Mouse (Mus musculus): ENCODE measurements around the gene Ralgapb. TPM values are rescaled to one million over a fixed set of nuclear protein-coding genes. Genes with fewer than 3 reads are reported as not detected.
A peak's percentile ranks its signal among the peaks of the same experiment; 100 is the strongest.

Gene Ralgapb
- polyA plus RNA-seq (2015; fragmentation: Nextera tagmentation; extraction: Ambion mirVana), result 22.1 and 23.5 TPM in 2 replicates

DNA sequence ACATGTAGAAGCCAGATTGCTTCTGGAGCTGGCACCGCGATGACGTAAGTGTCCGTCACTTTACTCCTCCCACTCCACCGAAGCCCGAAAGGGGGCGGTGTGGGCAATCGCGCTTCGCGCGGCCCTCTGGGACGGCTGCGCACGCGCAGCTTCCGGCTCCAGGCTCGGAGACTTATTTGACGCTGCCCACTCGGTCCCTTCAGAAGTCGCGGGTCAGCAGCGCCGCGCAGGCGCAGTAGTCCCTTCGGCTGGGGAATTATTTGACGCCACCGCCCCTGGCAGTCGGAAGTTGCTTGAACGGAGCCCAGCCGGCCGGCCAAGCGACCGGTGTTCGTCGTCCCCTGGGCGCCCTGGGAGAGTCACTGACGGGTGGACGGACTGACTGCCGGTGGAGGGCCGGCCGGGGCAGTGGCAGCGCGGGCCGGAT, at the start of gene Ralgapb:
Ralgapb (plus strand) TSS at position 254 of the 427 bp plus-strand sequence.
- H3K4me1 ChIP-seq (replicated peaks), result peaks cover 32% of the 10 kb centered on the region
- peak; percentile 86 for ATAC-seq (ENCODE audit: low read depth)
- H3K9ac ChIP-seq, result peak within 1 kb of the TSS; percentile 94
- under 1% methylated on average over 46 of the region's 46 CpGs for WGBS
- peak within 1 kb of the TSS; percentile 95 for H3K27ac ChIP-seq (replicated peaks)
- no peaks in the 10 kb centered on the region for H3K9me3 ChIP-seq
- no peaks in the 10 kb centered on the region for H3K36me3 ChIP-seq
- peak within 1 kb of the TSS; percentile 95 for H3K4me3 ChIP-seq
- H3K4me2 ChIP-seq, result peak within 1 kb of the TSS; percentile 94
- no peaks in the 10 kb centered on the region for H3K27me3 ChIP-seq

GRCm38 (mm10) chr2:158360873-158361677, 48.6 kb upstream of the Ralgapb start:
- Histone ChIP-seq H3K4me2 (peak overlapping the region; percentile 90), H3K36me3 (peaks cover 41% of the 10 kb centered on the region), H3K9ac (peak overlapping the region; percentile 95), H3K27me3 (no peaks in the 10 kb centered on the region), H3K4me3 (peak overlapping the region; percentile 91), H3K4me1 (replicated peaks) (peaks cover 34% of the 10 kb centered on the region), H3K9me3 (no peaks in the 10 kb centered on the region), H3K27ac (replicated peaks) (peak overlapping the region; percentile 82)
- peak; percentile 90 for ATAC-seq (ENCODE audit: low read depth)
- WGBS, result under 1% methylated on average over 41 of the region's 41 CpGs

- Histone ChIP-seq H3K4me2 (peak overlapping the region; percentile 90), H3K27me3 (no peaks in the 10 kb centered on the region), H3K27ac (replicated peaks) (peak overlapping the region; percentile 82), H3K4me3 (peak overlapping the region; percentile 91), H3K9ac (no peak overlapping the region), H3K9me3 (no peaks in the 10 kb centered on the region), H3K36me3 (peaks cover 34% of the 10 kb centered on the region), H3K4me1 (replicated peaks) (peaks cover 34% of the 10 kb centered on the region)
- 41% methylated on average over 8 of the region's 8 CpGs for WGBS
- peak; percentile 51; the same call in 1 of the 2 replicates for ATAC-seq (ENCODE audit: low read depth)
Observed at GRCm38 (mm10) chr2:158361678-158362320, 47.8 kb upstream of the Ralgapb start.

- H3K27me3 ChIP-seq, result no peaks in the 10 kb centered on the region
- H3K27ac ChIP-seq (replicated peaks), result no peak overlapping the region
- H3K36me3 ChIP-seq, result peaks cover 10% of the 10 kb centered on the region
- H3K9ac ChIP-seq, result no peak overlapping the region
- H3K9me3 ChIP-seq, result no peaks in the 10 kb centered on the region
- no peak overlapping the region for H3K4me3 ChIP-seq
- H3K4me2 ChIP-seq, result no peak overlapping the region
- 82% methylated on average over 4 of the region's 4 CpGs for WGBS
- H3K4me1 ChIP-seq (replicated peaks), result peaks cover 20% of the 10 kb centered on the region
- ATAC-seq (ENCODE audit: low read depth), result no peak
Observed at GRCm38 (mm10) chr2:158364175-158364574, 45.5 kb upstream of the Ralgapb start.

DNA sequence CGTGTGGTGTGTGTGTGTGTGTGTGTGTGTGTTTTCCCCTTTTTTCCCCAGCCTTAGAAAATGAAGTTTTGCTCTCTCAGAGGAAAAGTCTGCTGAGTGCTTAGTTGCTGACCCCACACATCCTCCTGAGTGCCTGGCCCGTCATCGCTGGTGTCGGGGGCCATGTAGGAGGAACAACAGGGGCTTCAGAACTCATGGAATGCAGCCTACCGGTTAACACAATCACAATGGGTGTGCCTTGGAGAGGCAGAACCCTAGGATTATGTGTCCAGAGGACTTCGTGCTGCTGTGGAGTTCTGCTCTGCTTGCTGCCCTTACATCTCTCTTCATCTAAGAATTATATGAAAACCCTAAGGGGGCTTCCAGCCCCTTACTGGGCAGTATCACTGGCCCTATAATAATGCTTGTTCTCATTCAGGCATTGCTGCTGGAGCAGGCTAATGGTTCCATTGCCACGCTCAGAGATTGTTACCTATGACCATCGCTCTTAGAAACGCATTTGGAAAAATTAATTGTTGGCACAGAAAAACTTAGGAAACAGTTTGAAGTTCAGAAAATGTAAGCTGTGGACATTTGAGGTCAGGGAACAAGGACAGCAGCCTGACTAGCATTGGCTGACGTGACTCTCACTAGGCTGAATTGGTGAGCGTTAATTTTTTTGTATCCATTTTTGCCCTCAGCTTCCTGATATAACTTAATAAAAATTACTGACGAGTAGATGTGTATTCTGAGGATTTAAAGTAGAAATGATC, 44.4 kb upstream of the Ralgapb start:
- H3K27ac ChIP-seq (replicated peaks), result no peak overlapping the region
- H3K4me3 ChIP-seq, result no peak overlapping the region
- peaks cover 9% of the 10 kb centered on the region for H3K4me1 ChIP-seq (replicated peaks)
- no peaks in the 10 kb centered on the region for H3K27me3 ChIP-seq
- no peaks in the 10 kb centered on the region for H3K9me3 ChIP-seq
- no peak overlapping the region for H3K4me2 ChIP-seq
- H3K9ac ChIP-seq, result no peak overlapping the region
- H3K36me3 ChIP-seq, result no peaks in the 10 kb centered on the region
- no peak for ATAC-seq (ENCODE audit: low read depth)
- 77% methylated on average over 12 of the region's 12 CpGs for WGBS

GRCm38 (mm10) chr2:158367654-158368053, 42.0 kb upstream of the Ralgapb start:
- H3K9ac ChIP-seq, result no peak overlapping the region
- H3K27me3 ChIP-seq, result no peaks in the 10 kb centered on the region
- no peaks in the 10 kb centered on the region for H3K9me3 ChIP-seq
- no peak for ATAC-seq (ENCODE audit: low read depth)
- no peaks in the 10 kb centered on the region for H3K4me1 ChIP-seq (replicated peaks)
- H3K36me3 ChIP-seq, result no peaks in the 10 kb centered on the region
- no peak overlapping the region for H3K4me3 ChIP-seq
- no peak overlapping the region for H3K27ac ChIP-seq (replicated peaks)
- 91% methylated on average over 5 of the region's 5 CpGs for WGBS
- H3K4me2 ChIP-seq, result no peak overlapping the region

GRCm38 (mm10) chr2:158368313-158368712, 41.3 kb upstream of the Ralgapb start:
- WGBS, result 95% methylated on average over 8 of the region's 8 CpGs

DNA sequence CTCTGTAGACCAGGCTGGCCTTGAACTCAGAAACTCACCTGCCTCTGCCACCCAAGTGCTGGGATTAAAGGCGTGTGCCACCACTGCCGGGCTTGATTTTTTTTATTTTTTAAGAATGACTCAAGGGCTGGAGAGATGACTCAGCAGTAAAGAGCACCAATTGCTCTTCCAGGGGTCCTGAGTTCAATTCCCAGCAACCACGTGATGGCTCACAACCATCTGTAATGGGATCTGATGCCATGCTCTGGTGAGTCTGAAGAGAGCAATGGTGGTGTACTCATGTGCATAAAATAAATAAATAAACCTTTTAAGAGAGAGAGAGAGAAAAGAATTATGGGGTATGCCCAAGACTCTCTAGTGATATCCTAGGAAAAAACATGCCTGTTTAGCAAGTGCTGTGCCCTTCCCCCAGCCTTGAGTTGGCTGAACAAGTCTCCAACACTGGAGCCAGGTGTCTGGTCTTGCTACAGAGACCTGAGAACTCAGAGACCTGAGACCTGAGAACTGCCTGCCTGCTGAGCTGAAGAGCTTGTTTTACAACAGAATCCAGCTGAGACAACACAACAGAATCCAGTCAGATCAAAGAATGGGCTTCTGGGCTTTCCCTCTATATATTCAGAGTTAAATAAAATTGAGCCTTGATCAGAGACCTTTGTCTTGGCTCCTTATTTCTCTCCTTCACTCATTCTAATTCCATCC, 40.0 kb upstream of the Ralgapb start:
- Histone ChIP-seq H3K4me3 (no peak overlapping the region), H3K9ac (no peak overlapping the region), H3K36me3 (no peaks in the 10 kb centered on the region), H3K4me1 (replicated peaks) (no peaks in the 10 kb centered on the region), H3K27me3 (peaks cover 12% of the 10 kb centered on the region), H3K9me3 (no peaks in the 10 kb centered on the region), H3K27ac (replicated peaks) (no peak overlapping the region), H3K4me2 (no peak overlapping the region)
- no peak for ATAC-seq (ENCODE audit: low read depth)
- WGBS, result 80% methylated on average over 3 of the region's 3 CpGs

More at GRCm38 (mm10) chr2:158368313-158368712, 41.3 kb upstream of the Ralgapb start:
- Histone ChIP-seq H3K9ac (no peak overlapping the region), H3K4me1 (replicated peaks) (no peaks in the 10 kb centered on the region), H3K4me3 (no peak overlapping the region), H3K27me3 (peaks cover under 1% of the 10 kb centered on the region; the same call in 1 of the 2 replicates), H3K4me2 (no peak overlapping the region), H3K9me3 (no peaks in the 10 kb centered on the region), H3K36me3 (no peaks in the 10 kb centered on the region), H3K27ac (replicated peaks) (no peak overlapping the region)
- no peak for ATAC-seq (ENCODE audit: low read depth)

DNA sequence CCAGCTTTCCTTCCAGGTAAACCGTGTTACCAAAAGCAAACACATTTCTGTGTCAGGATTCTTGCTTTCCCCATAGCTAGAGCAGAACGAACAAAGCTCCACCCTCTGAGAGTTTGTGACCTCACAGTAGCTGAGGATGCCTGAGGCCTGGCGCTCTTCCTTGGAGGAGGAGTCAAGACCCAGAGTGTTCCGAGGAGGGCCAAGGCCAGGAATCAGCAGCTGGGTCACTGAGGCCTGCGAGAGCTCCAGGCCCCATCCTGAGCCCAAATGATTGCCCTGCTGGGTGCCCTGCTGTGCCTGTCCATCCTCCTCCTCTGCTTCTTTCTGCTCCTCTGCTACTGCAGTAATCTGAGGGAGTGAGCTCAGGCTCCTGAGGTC, 39.5 kb upstream of the Ralgapb start:
- no peaks in the 10 kb centered on the region for H3K9me3 ChIP-seq
- no peak overlapping the region for H3K4me2 ChIP-seq
- no peak overlapping the region for H3K4me3 ChIP-seq
- 14% methylated on average over 5 of the region's 5 CpGs for whole genome bisulfite sequencing
- peaks cover 3% of the 10 kb centered on the region; the same call in 1 of the 2 replicates for H3K4me1 ChIP-seq (replicated peaks)
- H3K27ac ChIP-seq (replicated peaks), result no peak overlapping the region
- H3K27me3 ChIP-seq, result peaks cover 18% of the 10 kb centered on the region
- no peaks in the 10 kb centered on the region for H3K36me3 ChIP-seq
- no peak overlapping the region for H3K9ac ChIP-seq
- ATAC-seq (ENCODE audit: low read depth), result no peak

- Histone ChIP-seq H3K27me3 (peaks cover 21% of the 10 kb centered on the region), H3K4me2 (no peak overlapping the region), H3K27ac (replicated peaks) (no peak overlapping the region), H3K9ac (no peak overlapping the region), H3K9me3 (no peaks in the 10 kb centered on the region), H3K4me3 (no peak overlapping the region), H3K36me3 (peaks cover 6% of the 10 kb centered on the region; the same call in 1 of the 2 replicates), H3K4me1 (replicated peaks) (peaks cover 16% of the 10 kb centered on the region; the same call in 1 of the 2 replicates)
- 80% methylated on average over 5 of the region's 5 CpGs for WGBS
- no peak for ATAC-seq (ENCODE audit: low read depth)
Observed at GRCm38 (mm10) chr2:158373061-158373460, 36.6 kb upstream of the Ralgapb start.

- ATAC-seq (ENCODE audit: low read depth), result no peak
- Histone ChIP-seq H3K4me1 (replicated peaks) (peaks cover 21% of the 10 kb centered on the region), H3K27ac (replicated peaks) (no peak overlapping the region), H3K36me3 (peaks cover 10% of the 10 kb centered on the region; the same call in 1 of the 2 replicates), H3K27me3 (peaks cover 21% of the 10 kb centered on the region), H3K4me3 (no peak overlapping the region), H3K4me2 (no peak overlapping the region), H3K9ac (no peak overlapping the region), H3K9me3 (no peaks in the 10 kb centered on the region)
- 65% methylated on average over 7 of the region's 7 CpGs for WGBS
Observed at GRCm38 (mm10) chr2:158373516-158373915, 36.1 kb upstream of the Ralgapb start.
